11 mouse cellular contexts compared by ENCODE assay signal in genomic region chr16:88174083-88174721, GRCm38 (mm10).
DNase-seq lines count a peak whose midpoint lies in the region; ATAC-seq lines count a peak whose summit lies in the region.
"Had no signal": no experiment of that assay in that cellular context is flagged by ENCODE, and none has a peak within 500 bp of the region (broad histone marks: within the 10 kb centered on the region; RNA-seq: fewer than 3 reads in every experiment).

No protein-coding gene starts in this region.

- no peak overlapping the region for H3K4me2 ChIP-seq in neural tube, embryonic 14.5 days (ENCODE audit: low read depth, low read length)
- H3K4me2 ChIP-seq: limb, embryonic 13.5 days; midbrain, embryonic 12.5 days had no signal

- no peaks in the 10 kb centered on the region for H3K4me1 ChIP-seq in neural tube, embryonic 14.5 days (ENCODE audit: control insufficient read depth, insufficient read depth, low read length)
- H3K4me1 ChIP-seq: limb, embryonic 13.5 days; midbrain, embryonic 12.5 days had no signal

- no peaks in the 10 kb centered on the region for H3K9me3 ChIP-seq in neural tube, embryonic 14.5 days (ENCODE audit: control insufficient read depth, low read length)
- H3K9me3 ChIP-seq: limb, embryonic 13.5 days; midbrain, embryonic 12.5 days had no signal

- no peak overlapping the region for H3K27ac ChIP-seq in neural tube, embryonic 14.5 days (ENCODE audit: low read depth, low read length)
- H3K27ac ChIP-seq: limb, embryonic 13.5 days; midbrain, embryonic 12.5 days had no signal

- peak; percentile 38; the same call in 1 of the 2 replicates for ATAC-seq in neural tube, embryonic 14.5 days (ENCODE audit: low read depth)
- ATAC-seq in granulocyte monocyte progenitor cell, adult 5-6 weeks (replicated peaks; ENCODE audit: poor library complexity, severe bottlenecking): no peak

- H3K9ac ChIP-seq in neural tube, embryonic 14.5 days (replicated peaks; ENCODE audit: low read depth, low read length): no peak overlapping the region
- H3K9ac ChIP-seq: limb, embryonic 13.5 days; midbrain, embryonic 12.5 days had no signal

- no peaks in the 10 kb centered on the region for H3K27me3 ChIP-seq in neural tube, embryonic 14.5 days (ENCODE audit: control insufficient read depth, insufficient read depth, low read length)
- H3K27me3 ChIP-seq: limb, embryonic 13.5 days; midbrain, embryonic 12.5 days had no signal

- H3K36me3 ChIP-seq in neural tube, embryonic 14.5 days (ENCODE audit: control insufficient read depth, insufficient read depth, low read length): no peaks in the 10 kb centered on the region
- H3K36me3 ChIP-seq: limb, embryonic 13.5 days; midbrain, embryonic 12.5 days had no signal

- H3K4me3 ChIP-seq in neural tube, embryonic 14.5 days (ENCODE audit: low read depth, low read length): no peak overlapping the region
- H3K4me3 ChIP-seq: limb, embryonic 13.5 days; midbrain, embryonic 12.5 days had no signal

- 68% methylated on average over 9 of the region's 9 CpGs for WGBS in neural tube, embryonic 14.5 days

- DNase-seq in neural tube, embryonic 10.5 days (ENCODE audit: extremely low spot score, low spot score): no peak
- DNase-seq in frontal cortex, adult 2 months (ENCODE audit: extremely low spot score in 1 of 2, low spot score in 1 of 2): peak; percentile 17 to 73
- DNase-seq in left cerebral cortex, adult 11 months (ENCODE audit: low spot score): peak; percentile 17
- DNase-seq in right cerebral cortex, postnatal 36 days (ENCODE audit: low spot score in 2 of 2): peak; percentile 17 to 32
- DNase-seq in kidney, adult 8-10 months: no peak
- DNase-seq in c-Kit-positive CD71-positive TER-119-positive erythroid progenitor cells, embryonic 14.5 days (ENCODE audit: low spot score): no peak
- DNase-seq: heart, postnatal 4 days had no signal

Comparison
In these comparisons a context has a peak if more than half of its experiments do, and no peak if none do; other contexts are left out.
1. DNase-seq: peak in frontal cortex, adult 2 months (2 of 2), left cerebral cortex, adult 11 months (single experiment) and right cerebral cortex, postnatal 36 days (2 of 2); none in neural tube, embryonic 10.5 days (single experiment), kidney, adult 8-10 months (0 of 2) and c-Kit-positive CD71-positive TER-119-positive erythroid progenitor cells, embryonic 14.5 days (single experiment).